Comparison of ENCODE assay signal across 9 mouse cellular contexts in genomic region chr6:72253911-72254587, GRCm38 (mm10). TPM values are rescaled to one million over a fixed set of nuclear protein-coding genes. Genes with fewer than 3 reads are reported as not detected.
A peak's percentile ranks its signal among the peaks of the same experiment; 100 is the strongest.
DNase-seq lines count a peak whose midpoint lies in the region; ATAC-seq and TF ChIP-seq lines count a peak whose summit lies in the region.
"Had no signal": no experiment of that assay in that cellular context is flagged by ENCODE, and none has a peak within 500 bp of the region (broad histone marks: within the 10 kb centered on the region; RNA-seq: fewer than 3 reads in every experiment).

No protein-coding gene starts in this region.

- H3K9me3 ChIP-seq in midbrain, embryonic 11.5 days (ENCODE audit: control insufficient read depth, low read length): no peaks in the 10 kb centered on the region
- H3K9me3 ChIP-seq in midbrain, embryonic 15.5 days: no peaks in the 10 kb centered on the region
- no peaks in the 10 kb centered on the region for H3K9me3 ChIP-seq in heart, embryonic 10.5 days
- no peaks in the 10 kb centered on the region for H3K9me3 ChIP-seq in midbrain, embryonic 16.5 days (replicated peaks; ENCODE audit: control insufficient read depth, low read length, poor library complexity, severe bottlenecking)

- peak; percentile 35 for DNase-seq in midbrain, embryonic 11.5 days (ENCODE audit: low spot score, missing footprints)
- peak; percentile 94 for DNase-seq in cerebellum, postnatal 25 days
- no peak for DNase-seq in heart, embryonic 10.5 days (ENCODE audit: low spot score)
- no peak for DNase-seq in adrenal gland, adult 2 months
- DNase-seq in layer of hippocampus, adult 2 months (ENCODE audit: low spot score in 2 of 2): no peak
- DNase-seq in urinary bladder, adult 18-20 months (ENCODE audit: low spot score in 2 of 2): no peak

- no peak overlapping the region for H3K4me3 ChIP-seq in midbrain, embryonic 11.5 days (ENCODE audit: low read depth, low read length)
- no peak overlapping the region for H3K4me3 ChIP-seq in midbrain, embryonic 15.5 days
- H3K4me3 ChIP-seq in heart, embryonic 10.5 days: no peak overlapping the region
- no peak overlapping the region for H3K4me3 ChIP-seq in midbrain, embryonic 16.5 days (ENCODE audit: low read depth, low read length)
- no peak overlapping the region for H3K4me3 ChIP-seq in layer of hippocampus, adult 2 months

- no peak overlapping the region for H3K27ac ChIP-seq in midbrain, embryonic 11.5 days (ENCODE audit: low read depth, low read length)
- no peak overlapping the region for H3K27ac ChIP-seq in midbrain, embryonic 15.5 days
- H3K27ac ChIP-seq in heart, embryonic 10.5 days: peak overlapping the region; percentile 73; the same call in 1 of the 2 replicates
- no peak overlapping the region for H3K27ac ChIP-seq in midbrain, embryonic 16.5 days (ENCODE audit: low read length)
- H3K27ac ChIP-seq in layer of hippocampus, adult 2 months: no peak overlapping the region

- H3K9ac ChIP-seq in midbrain, embryonic 11.5 days (ENCODE audit: low read length): no peak overlapping the region
- no peak overlapping the region for H3K9ac ChIP-seq in midbrain, embryonic 15.5 days
- H3K9ac ChIP-seq in midbrain, embryonic 16.5 days (ENCODE audit: low read depth, low read length): no peak overlapping the region

- H3K4me1 ChIP-seq in midbrain, embryonic 11.5 days (ENCODE audit: control insufficient read depth, insufficient read depth, low read length): peaks cover 4% of the 10 kb centered on the region; the same call in 1 of the 2 replicates
- no peaks in the 10 kb centered on the region for H3K4me1 ChIP-seq in midbrain, embryonic 15.5 days
- peaks cover 24% of the 10 kb centered on the region for H3K4me1 ChIP-seq in heart, embryonic 10.5 days
- H3K4me1 ChIP-seq in midbrain, embryonic 16.5 days (ENCODE audit: control insufficient read depth, insufficient read depth, low read length): no peaks in the 10 kb centered on the region

- WGBS in midbrain, embryonic 11.5 days: 88% methylated on average over 4 of the region's 4 CpGs
- WGBS in midbrain, embryonic 15.5 days: 63% methylated on average over 4 of the region's 4 CpGs
- WGBS in heart, embryonic 10.5 days: 86% methylated on average over 4 of the region's 4 CpGs
- WGBS in midbrain, embryonic 16.5 days: 72% methylated on average over 4 of the region's 4 CpGs

- TF ChIP-seq CTCF in layer of hippocampus, adult 2 months (conservative IDR thresholded peaks at IDR 0.05): no peak

- H3K36me3 ChIP-seq in midbrain, embryonic 11.5 days (ENCODE audit: control insufficient read depth, insufficient read depth, low read length): no peaks in the 10 kb centered on the region
- no peaks in the 10 kb centered on the region for H3K36me3 ChIP-seq in midbrain, embryonic 15.5 days (replicated peaks)
- H3K36me3 ChIP-seq in heart, embryonic 10.5 days: no peaks in the 10 kb centered on the region
- H3K36me3 ChIP-seq in midbrain, embryonic 16.5 days (ENCODE audit: control insufficient read depth, insufficient read depth, low read length): no peaks in the 10 kb centered on the region

- no peaks in the 10 kb centered on the region for H3K27me3 ChIP-seq in midbrain, embryonic 11.5 days (ENCODE audit: control insufficient read depth, insufficient read depth, low read length)
- H3K27me3 ChIP-seq in midbrain, embryonic 15.5 days (replicated peaks): no peaks in the 10 kb centered on the region
- no peaks in the 10 kb centered on the region for H3K27me3 ChIP-seq in heart, embryonic 10.5 days (ENCODE audit: insufficient read depth, poor library complexity, severe bottlenecking)
- no peaks in the 10 kb centered on the region; the same call in 1 of the 2 replicates for H3K27me3 ChIP-seq in midbrain, embryonic 16.5 days (ENCODE audit: control insufficient read depth, insufficient read depth, low read depth, low read length)

- H3K4me2 ChIP-seq in midbrain, embryonic 11.5 days: no peak overlapping the region
- H3K4me2 ChIP-seq in midbrain, embryonic 15.5 days: no peak overlapping the region
- H3K4me2 ChIP-seq in midbrain, embryonic 16.5 days (ENCODE audit: low read length): no peak overlapping the region

- peak; percentile 50; the same call in 1 of the 2 replicates for ATAC-seq in midbrain, embryonic 11.5 days (ENCODE audit: low FRiP score)
- no peak for ATAC-seq in midbrain, embryonic 15.5 days (replicated peaks)
- ATAC-seq in midbrain, embryonic 16.5 days: 0 out of 2 replicates have a peak, but pooled peaks have one; percentile 28

RNA-seq across cellular contexts. Expression of gene Atoh8, which starts 18.7 kb away (rescaled TPM):
- polyA plus RNA-seq in midbrain, embryonic 11.5 days (2014; fragmentation: Nextera tagmentation; extraction: Ambion mirVana): 4.8 and 6.1 TPM in 2 replicates
- 1.9 and 2.2 TPM in 2 replicates for polyA plus RNA-seq in midbrain, embryonic 15.5 days (2015; fragmentation: Nextera tagmentation; extraction: Ambion mirVana)
- 10.9 and 15.7 TPM in 2 replicates for polyA plus RNA-seq in heart, embryonic 10.5 days (2016; fragmentation: Nextera tagmentation; extraction: Ambion mirVana)
- 1.8 and 2.1 TPM in 2 replicates for polyA plus RNA-seq in midbrain, embryonic 16.5 days (2015; fragmentation: Nextera tagmentation; extraction: Ambion mirVana)
- 1 to 10 TPM; 2.3 to 3.1 TPM for total RNA-seq in adrenal gland, adult 2 months (2021)
- polyA plus RNA-seq in adrenal gland, adult 2 months (2012; rRNA removed): 5.5 and 8.3 TPM in 2 replicates
- total RNA-seq in layer of hippocampus, adult 2 months (2021): 1 to 10 TPM; 2.1 to 3.1 TPM

RNA-seq across cellular contexts. Expression of gene Sftpb, which starts 50.4 kb away (rescaled TPM):
- polyA plus RNA-seq in midbrain, embryonic 11.5 days (2014; fragmentation: Nextera tagmentation; extraction: Ambion mirVana): not detected in 2 replicates
- 0.23 and 0.51 TPM in 2 replicates for polyA plus RNA-seq in midbrain, embryonic 15.5 days (2015; fragmentation: Nextera tagmentation; extraction: Ambion mirVana)
- 0.12 and 0.30 TPM in 2 replicates for polyA plus RNA-seq in heart, embryonic 10.5 days (2016; fragmentation: Nextera tagmentation; extraction: Ambion mirVana)
- 0.19 and 0.26 TPM in 2 replicates for polyA plus RNA-seq in midbrain, embryonic 16.5 days (2015; fragmentation: Nextera tagmentation; extraction: Ambion mirVana)
- total RNA-seq in adrenal gland, adult 2 months (2021): not detected
- polyA plus RNA-seq in adrenal gland, adult 2 months (2012; rRNA removed): 0.09 and 0.62 TPM in 2 replicates
- not detected for total RNA-seq in layer of hippocampus, adult 2 months (2021)
- polyA plus RNA-seq: embryonic facial prominence, embryonic 11.5 days had no signal

Comparison
In these comparisons a context has a peak if more than half of its experiments do, and no peak if none do; other contexts are left out.
1. DNase-seq: peak in midbrain, embryonic 11.5 days (single experiment) and cerebellum, postnatal 25 days (2 of 2); none in heart, embryonic 10.5 days (single experiment), adrenal gland, adult 2 months (single experiment), layer of hippocampus, adult 2 months (0 of 2) and urinary bladder, adult 18-20 months (0 of 2).